In genomic region chr1:92906779-92907631, GRCm38 (mm10) we compare ENCODE assay signal across 8 mouse cellular contexts. TPM values are rescaled to one million over a fixed set of nuclear protein-coding genes. Genes with fewer than 3 reads are reported as not detected.
DNase-seq lines count a peak whose midpoint lies in the region; ATAC-seq lines count a peak whose summit lies in the region.

Gene Dusp28, plus strand, starts transcription at chr1:92906981.

- peak; percentile 91 for ATAC-seq in intestine, embryonic 14.5 days (replicated peaks; ENCODE audit: low FRiP score, low TSS enrichment, low read depth)
- ATAC-seq in megakaryocyte-erythroid progenitor cell, adult 5-6 weeks (replicated peaks; ENCODE audit: low FRiP score, low TSS enrichment, poor library complexity, severe bottlenecking), result peak; percentile 68

- WGBS in intestine, embryonic 14.5 days, result under 1% methylated on average over 81 of the region's 81 CpGs

- no peaks in the 10 kb centered on the region for H3K36me3 ChIP-seq in intestine, embryonic 14.5 days (ENCODE audit: control insufficient read depth, insufficient read depth, low read length)

- peak within 1 kb of the TSS; percentile 81 for H3K27ac ChIP-seq in intestine, embryonic 14.5 days (ENCODE audit: low read depth)

- intact Hi-C loops in left cerebral cortex, postnatal 14 days (cut with DNase I), result no loop called here

- no peaks in the 10 kb centered on the region for H3K9me3 ChIP-seq in intestine, embryonic 14.5 days (ENCODE audit: control insufficient read depth, low read length)

- H3K27me3 ChIP-seq in intestine, embryonic 14.5 days (replicated peaks; ENCODE audit: control insufficient read depth, insufficient read depth, low read length), result no peaks in the 10 kb centered on the region

- peak within 1 kb of the TSS; percentile 69 for H3K4me2 ChIP-seq in intestine, embryonic 14.5 days (ENCODE audit: low read length)

- peak within 1 kb of the TSS; percentile 63 for H3K9ac ChIP-seq in intestine, embryonic 14.5 days (ENCODE audit: low read length)

- H3K4me3 ChIP-seq in intestine, embryonic 14.5 days (ENCODE audit: low read depth, low read length), result peak within 1 kb of the TSS; percentile 86

- peak; percentile 94 for DNase-seq in adrenal gland, adult 8-10 months
- DNase-seq in embryo, embryonic 11 days, result peak; percentile 95
- DNase-seq in gastrocnemius, postnatal 25 days, result peak; percentile 90
- DNase-seq in intestine, embryonic 14.5 days (ENCODE audit: low spot score), result peak; percentile 90
- DNase-seq in left cerebral cortex, postnatal 14 days (ENCODE audit: low spot score in 2 of 2), result peak; percentile 77 to 81
- DNase-seq in right cerebral cortex, postnatal 25 days, result peak; percentile 85
- peak; percentile 93 for DNase-seq in yolk sac, embryonic 10.5 days (ENCODE audit: low spot score)

- peaks cover 23% of the 10 kb centered on the region for H3K4me1 ChIP-seq in intestine, embryonic 14.5 days (replicated peaks; ENCODE audit: control insufficient read depth, insufficient read depth, low read length)

RNA-seq across cellular contexts. Expression of gene Dusp28, which starts in this region (rescaled TPM):
- 10 to 100 TPM; 16.2 to 17.9 (median 16.3) TPM for total RNA-seq in adrenal gland, adult 8-10 months (2022)
- total RNA-seq in gastrocnemius, postnatal 25 days (2021), result 10 to 100 TPM; 22.6 to 24.5 TPM
- polyA plus RNA-seq in intestine, embryonic 14.5 days (2014; fragmentation: Nextera tagmentation; extraction: Ambion mirVana), result 9.9 and 12.1 TPM in 2 replicates
- total RNA-seq in left cerebral cortex, postnatal 14 days (2021), result 1 to 10 TPM; 6.6 to 8.1 TPM
- total RNA-seq in megakaryocyte-erythroid progenitor cell, adult 5-6 weeks (2014; fragmentation: Nextera tagmentation), result 8.8 and 11.6 TPM in 2 replicates
- total RNA-seq in megakaryocyte-erythroid progenitor cell, adult 5-6 weeks (2017), result 2.3 and 3.6 TPM in 2 replicates

Comparison
In these comparisons a context has a peak if more than half of its experiments do, and no peak if none do; other contexts are left out.
1. Peak in every context shown above with its lines: DNase-seq, ATAC-seq, H3K4me3 ChIP-seq and H3K27ac ChIP-seq.